Mouse (Mus musculus) embryo, embryonic 11.5 days (tissue): ENCODE measurements around the gene Fam240a.

Experiments used
- DNase-seq: peaks from one replicate; pipeline ENCODE4 v3.0.0-alpha.2; 2012; ENCODE audit warnings: low read depth, low spot score

Fam240a gene

GRCm38 (mm10) chr9:110945926-110946325, 29.3 kb upstream of the Fam240a start, which contains the start of gene Tdgf1:
Gene Tdgf1, minus strand, starts transcription at chr9:110946158.
- no peak for DNase-seq

- DNase-seq, result no peak
These were observed 28.7 kb upstream of the Fam240a start for GRCm38 (mm10) chr9:110945343-110945742.

- no peak for DNase-seq
These were observed 27.6 kb upstream of the Fam240a start for GRCm38 (mm10) chr9:110944265-110944664.

DNA sequence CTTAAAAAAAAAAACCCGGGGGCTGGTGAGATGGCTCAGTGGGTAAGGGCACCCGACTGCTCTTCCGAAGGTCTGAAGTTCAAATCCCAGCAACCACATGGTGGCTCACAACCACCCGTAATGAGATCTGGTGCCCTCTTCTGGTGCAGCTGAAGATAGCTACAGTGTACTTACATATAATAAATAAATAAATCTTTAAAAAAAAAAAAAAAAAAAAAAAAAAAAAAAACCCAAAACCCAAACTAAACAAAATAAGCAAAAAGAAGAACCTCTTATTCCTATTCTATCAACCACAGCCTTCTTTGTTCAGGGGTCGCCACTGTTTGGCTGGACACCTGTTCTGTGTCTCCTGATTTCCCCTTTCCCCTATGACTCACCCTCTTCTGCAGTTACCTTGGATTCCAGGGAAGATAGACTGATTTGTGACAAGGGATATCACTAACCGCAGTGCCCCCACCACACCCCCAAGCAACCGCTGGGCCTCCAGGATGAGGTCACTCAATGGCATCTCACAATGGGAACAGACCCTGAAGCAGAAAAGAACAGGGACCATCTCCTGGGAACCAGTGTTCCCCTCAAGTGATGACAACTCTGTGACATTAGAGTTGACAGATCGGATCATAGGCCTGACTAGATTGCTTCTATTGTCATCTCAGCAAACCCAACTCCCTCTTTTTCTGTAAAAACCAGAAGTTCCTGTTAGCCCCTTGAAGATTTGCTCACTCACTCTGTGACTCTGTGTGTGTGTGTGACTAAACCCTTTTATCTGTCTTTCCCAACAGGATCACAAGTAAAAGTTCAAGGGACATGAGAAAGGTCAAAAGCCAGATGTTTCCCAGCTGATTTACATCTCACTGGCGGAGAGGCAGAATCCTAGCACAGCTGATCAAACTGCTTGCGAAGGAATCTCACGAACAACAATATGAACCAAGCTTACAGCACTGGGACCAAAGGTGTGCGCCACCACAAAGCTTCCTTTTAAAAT, 21.1 kb upstream of the Fam240a start:
- DNase-seq, result no peak

DNA sequence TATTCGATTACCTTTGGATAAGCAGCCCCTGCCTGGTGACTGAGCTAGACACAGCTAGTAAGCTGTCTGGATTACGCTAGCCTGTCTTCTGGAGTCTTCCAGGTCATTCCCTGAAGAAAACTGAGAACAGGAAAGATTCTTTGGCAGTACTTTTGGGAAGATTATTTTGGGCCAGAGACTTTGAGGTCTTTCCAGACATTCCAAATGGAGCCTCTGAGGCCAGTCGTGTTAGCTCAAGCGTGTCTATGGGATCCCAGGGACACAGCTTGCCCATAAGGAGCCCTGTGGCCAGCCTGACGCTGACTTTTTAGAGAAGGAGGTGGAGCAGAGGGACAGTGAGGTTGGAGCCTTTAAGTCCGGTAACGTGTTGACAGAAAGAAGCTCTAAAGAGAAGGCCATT, 19.3 kb upstream of the Fam240a start:
- DNase-seq, result no peak

- DNase-seq, result no peak
These were observed 17.3 kb upstream of the Fam240a start for GRCm38 (mm10) chr9:110933850-110934437.

- DNase-seq, result no peak
These were observed 14.9 kb upstream of the Fam240a start for GRCm38 (mm10) chr9:110931573-110931972.

DNA sequence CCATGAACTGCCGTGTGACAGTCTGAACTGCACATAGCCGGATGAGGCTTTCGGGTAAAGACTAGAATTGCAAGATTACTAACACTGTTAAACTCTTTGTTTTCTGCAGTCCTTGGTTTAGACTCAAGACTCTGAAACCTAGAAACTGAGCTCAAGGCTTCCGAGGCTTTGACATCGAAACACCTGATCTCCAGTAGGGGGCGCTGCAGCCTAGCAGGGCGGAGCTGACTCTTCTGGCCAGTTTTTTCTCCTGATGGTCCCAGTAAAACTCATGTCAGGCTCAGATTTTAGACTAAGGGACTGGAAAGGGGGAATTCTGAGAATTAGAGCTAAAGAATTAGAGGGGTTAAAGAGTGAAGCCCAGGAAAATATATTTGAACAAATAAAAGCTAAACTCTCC, 6.1 kb upstream of the Fam240a start:
- DNase-seq, result peak; percentile 62

GRCm38 (mm10) chr9:110920665-110921419, 4.2 kb upstream of the Fam240a start:
- DNase-seq, result no peak

DNA sequence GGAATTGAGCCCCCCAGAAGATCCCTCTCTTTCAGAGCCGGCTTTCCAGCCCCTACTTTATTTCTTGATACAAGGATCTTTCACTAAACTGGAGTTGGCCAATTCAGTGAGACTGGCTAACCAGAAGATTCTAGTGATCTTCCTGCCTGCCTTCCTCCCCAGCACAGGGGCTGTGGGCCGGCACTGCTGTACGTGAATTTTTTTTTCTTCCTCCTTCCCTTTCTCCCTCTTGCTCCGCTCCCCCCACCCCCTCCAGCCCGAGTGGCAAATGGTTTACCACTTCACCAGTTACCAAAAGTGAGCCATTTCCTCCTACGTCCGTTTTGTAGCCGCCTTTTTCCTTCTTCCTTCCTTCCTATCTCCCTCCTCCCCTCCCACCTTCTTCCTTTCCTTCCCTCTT, 1.2 kb downstream of the Fam240a start:
- DNase-seq, result no peak

GRCm38 (mm10) chr9:110914631-110915236, 1.9 kb downstream of the Fam240a start:
- DNase-seq, result no peak

DNA sequence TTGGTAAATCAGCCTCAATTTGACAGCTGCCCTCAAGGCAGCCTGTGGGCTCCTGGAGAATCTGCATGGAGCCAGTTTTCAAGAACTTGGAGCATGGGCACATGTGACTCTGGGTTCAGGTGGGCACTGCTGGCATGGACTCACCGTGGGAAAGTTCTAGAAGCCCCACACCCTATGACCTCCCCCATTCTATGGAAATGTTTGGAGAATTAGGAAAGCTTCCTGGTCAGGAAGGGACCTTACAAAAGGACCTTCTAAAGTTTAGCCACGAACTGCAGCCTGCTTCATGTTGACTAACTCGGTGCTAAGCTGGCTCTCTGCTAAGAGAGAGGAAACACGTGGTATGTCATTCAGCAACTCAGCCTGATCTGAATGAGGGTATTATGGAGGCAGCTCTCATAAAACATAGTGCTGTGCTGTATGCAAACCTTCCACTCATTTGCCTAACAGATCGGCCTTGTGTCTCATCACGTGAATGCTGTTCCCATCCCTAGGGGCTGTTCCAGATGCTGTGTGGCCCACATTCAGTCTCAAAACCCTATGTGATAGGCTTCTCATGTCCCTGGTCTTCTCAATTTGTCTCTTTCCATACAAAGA, 7.2 kb downstream of the Fam240a start:
- no peak for DNase-seq

DNA sequence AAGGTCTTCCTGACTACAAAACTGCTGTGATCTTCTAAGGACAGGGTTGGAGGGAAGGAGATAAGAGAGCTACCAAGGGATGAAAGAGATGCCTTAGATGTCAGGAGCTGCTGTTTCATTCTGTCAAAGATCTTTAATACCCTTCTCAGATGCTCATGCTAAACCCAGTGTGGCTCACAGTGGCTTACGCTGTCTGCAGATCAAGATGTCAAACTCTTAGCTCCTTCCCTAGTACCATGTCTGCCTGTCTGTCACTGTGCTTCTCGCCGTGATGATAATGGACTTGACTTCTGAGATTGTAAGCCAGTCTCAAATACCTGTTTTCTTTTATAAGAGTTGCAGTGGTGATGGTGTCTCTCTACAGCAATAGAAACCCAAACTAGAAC, 8.0 kb downstream of the Fam240a start:
- no peak for DNase-seq

GRCm38 (mm10) chr9:110907838-110908630, 8.6 kb downstream of the Fam240a start:
- no peak for DNase-seq

GRCm38 (mm10) chr9:110907201-110907837, 9.3 kb downstream of the Fam240a start:
- DNase-seq, result no peak

GRCm38 (mm10) chr9:110902271-110902670, 14.4 kb downstream of the Fam240a start:
- DNase-seq, result no peak

- no peak for DNase-seq
These were observed 15.5 kb downstream of the Fam240a start for GRCm38 (mm10) chr9:110901204-110901603.

- DNase-seq, result no peak
These were observed 17.1 kb downstream of the Fam240a start for GRCm38 (mm10) chr9:110899451-110900008.

DNA sequence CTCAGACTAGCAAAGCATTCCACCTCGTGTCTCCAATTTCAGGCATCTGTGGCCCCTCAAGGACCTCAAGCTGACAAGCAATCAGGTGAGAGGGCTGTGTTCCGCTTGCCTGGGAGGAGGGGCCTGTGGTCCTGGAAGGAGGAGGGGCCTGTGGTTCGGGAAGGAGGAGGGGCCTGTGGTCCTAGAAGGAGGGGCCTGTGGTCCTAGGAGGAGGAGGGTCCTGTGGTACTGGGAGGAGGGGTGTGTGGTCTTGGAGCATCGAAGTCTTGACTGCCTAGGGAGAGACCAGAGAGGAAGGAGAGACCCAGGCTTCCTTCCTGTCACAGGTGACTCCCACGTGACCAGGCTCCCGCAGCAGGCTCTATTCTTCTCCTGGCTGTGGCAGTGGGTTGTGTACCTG, 20.1 kb downstream of the Fam240a start:
- DNase-seq, result no peak

GRCm38 (mm10) chr9:110895994-110896393, 20.7 kb downstream of the Fam240a start:
- no peak for DNase-seq
